Mouse (Mus musculus): ENCODE results near the gene Gpc4.

Gene Gpc4

GRCm38 (mm10) chrX:52164738-52165554, at the start of gene Gpc4:
Gene Gpc4, minus strand, starts transcription at chrX:52165252.
- DNase-seq = no peak

GRCm38 (mm10) chrX:52212846-52213245, 47.8 kb upstream of the Gpc4 start:
- no peak for DNase-seq

GRCm38 (mm10) chrX:52199836-52200235, 34.8 kb upstream of the Gpc4 start:
- no peak for DNase-seq

- DNase-seq = no peak
Observed at GRCm38 (mm10) chrX:52193311-52193968, 28.4 kb upstream of the Gpc4 start.

- no peak for DNase-seq
Observed at GRCm38 (mm10) chrX:52189094-52189493, 24.0 kb upstream of the Gpc4 start.

- no peak for DNase-seq
Observed at GRCm38 (mm10) chrX:52183551-52184442, 18.7 kb upstream of the Gpc4 start.

- no peak for DNase-seq
Observed at GRCm38 (mm10) chrX:52181401-52181800, 16.3 kb upstream of the Gpc4 start.

GRCm38 (mm10) chrX:52177067-52177466, 12.0 kb upstream of the Gpc4 start:
- no peak for DNase-seq

- no peak for DNase-seq
Observed at GRCm38 (mm10) chrX:52167519-52168244, 2.6 kb upstream of the Gpc4 start.

GRCm38 (mm10) chrX:52165555-52165938, 495 bp upstream of the Gpc4 start:
- DNase-seq = no peak

- no peak for DNase-seq
Observed at GRCm38 (mm10) chrX:52164134-52164737, 816 bp downstream of the Gpc4 start.

- no peak for DNase-seq
Observed at GRCm38 (mm10) chrX:52163418-52164133, 1.5 kb downstream of the Gpc4 start.

- DNase-seq = no peak
Observed at GRCm38 (mm10) chrX:52162756-52163155, 2.3 kb downstream of the Gpc4 start.

- no peak for DNase-seq
Observed at GRCm38 (mm10) chrX:52162206-52162605, 2.8 kb downstream of the Gpc4 start.

- DNase-seq = no peak
Observed at GRCm38 (mm10) chrX:52159621-52160020, 5.4 kb downstream of the Gpc4 start.

- no peak for DNase-seq
Observed at GRCm38 (mm10) chrX:52155408-52155953, 9.6 kb downstream of the Gpc4 start.

- DNase-seq = no peak
Observed at GRCm38 (mm10) chrX:52154821-52155220, 10.2 kb downstream of the Gpc4 start.

- no peak for DNase-seq
Observed at GRCm38 (mm10) chrX:52153451-52153850, 11.6 kb downstream of the Gpc4 start.

GRCm38 (mm10) chrX:52152961-52153360, 12.1 kb downstream of the Gpc4 start:
- DNase-seq = no peak

- no peak for DNase-seq
Observed at GRCm38 (mm10) chrX:52151555-52151954, 13.5 kb downstream of the Gpc4 start.

GRCm38 (mm10) chrX:52151100-52151499, 14.0 kb downstream of the Gpc4 start:
- no peak for DNase-seq

Data from cerebellum, adult 9-10 months (tissue).